Mouse (Mus musculus) heart, postnatal 0 days (tissue): ENCODE results near the gene Ptpn13.

ENCODE experiments used
- CTCF ChIP-seq: IDR thresholded peaks from 2 replicates; pipeline ENCODE4 v1.5.1; 2016; ENCODE audit warnings: antibody characterized with exemption, control low read depth, low read depth
- EP300 ChIP-seq: IDR thresholded peaks from 2 replicates; pipeline ENCODE4 v1.6.1; 2016; ENCODE audit warnings: antibody characterized with exemption, low read depth

DNA sequence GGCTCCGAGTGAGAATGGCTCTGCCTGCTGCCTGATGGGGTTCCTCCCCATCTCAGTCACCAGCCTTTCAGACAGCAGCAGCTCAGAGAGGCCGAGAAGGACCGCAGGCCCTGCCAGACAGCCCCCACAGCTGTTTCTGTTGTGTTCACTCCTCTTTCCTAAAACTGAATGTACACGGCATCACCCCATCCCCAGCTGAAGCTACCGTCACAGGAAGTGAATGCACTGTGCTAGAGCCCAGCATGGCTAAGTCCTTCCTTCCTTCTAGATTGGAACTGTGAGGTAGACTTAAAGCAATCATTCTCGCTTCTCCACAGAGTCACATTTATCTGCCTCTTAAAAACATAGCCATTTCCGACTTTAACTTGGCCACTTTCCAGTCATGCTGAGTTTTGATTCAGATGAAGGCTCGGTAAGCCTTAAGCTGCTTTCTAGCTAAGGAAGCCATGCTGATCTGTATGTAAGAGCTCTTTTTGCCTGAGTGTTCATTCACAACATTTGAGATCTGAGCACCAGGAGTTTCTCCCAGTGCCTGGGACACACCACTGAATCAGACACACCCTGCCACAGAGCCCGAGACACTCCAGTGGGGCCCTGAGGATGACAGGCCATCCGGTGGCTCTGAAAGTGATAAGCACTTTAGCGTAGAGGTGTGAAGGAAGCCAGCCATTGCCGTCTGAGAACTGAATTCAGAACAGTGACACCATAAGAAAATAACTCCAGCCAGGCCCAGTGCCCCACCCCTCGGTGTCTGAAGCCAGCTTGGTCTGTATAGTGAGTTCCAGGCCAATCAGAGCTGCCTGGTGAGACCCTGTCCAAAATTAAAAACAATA is 170.6 kb downstream of the Ptpn13 start:
- TF ChIP-seq CTCF (no peak), EP300 (no peak)
